Mouse (Mus musculus) stomach, embryonic 16.5 days (tissue): Measurements from ENCODE around the gene Zfp90. TPM values are rescaled to one million over a fixed set of nuclear protein-coding genes. Genes with fewer than 3 reads are reported as not detected.
A peak's percentile ranks its signal among the peaks of the same experiment; 100 is the strongest.

Experiments used
- ATAC-seq: fragments of 200-750 bp; cut with Nextera tagmentation; 2 replicates; pipeline ENCODE4 v1.8.0; 2017; ENCODE audit warnings: moderate number of reproducible peaks, moderate TSS enrichment; ENCODE audit not compliant: insufficient read depth, low FRiP score
- H3K27ac ChIP-seq: fragments of 300-500 bp; sonication (generic); 2 replicates; pipeline ENCODE4 v1.5.1; 2014; ENCODE audit warnings: low read length
- H3K27me3 ChIP-seq: fragments of 300-500 bp; sonication (generic); 2 replicates; pipeline ENCODE4 v1.6.1; 2014; ENCODE audit warnings: low read length, control low read depth, mixed read lengths; ENCODE audit not compliant: control insufficient read depth, insufficient read depth
- H3K36me3 ChIP-seq: fragments of 300-500 bp; sonication (generic); 2 replicates; pipeline ENCODE4 v1.6.1; 2014; ENCODE audit warnings: low read length; ENCODE audit not compliant: control insufficient read depth, insufficient read depth
- H3K4me1 ChIP-seq: fragments of 300-500 bp; sonication (generic); 2 replicates; pipeline ENCODE4 v1.6.1; 2014; ENCODE audit warnings: low read length, control low read depth, mixed read lengths; ENCODE audit not compliant: control insufficient read depth, insufficient read depth
- H3K4me2 ChIP-seq: fragments of 300-500 bp; sonication (generic); 2 replicates; pipeline ENCODE4 v1.6.1; 2014; ENCODE audit warnings: low read depth, low read length, mixed read lengths
- H3K4me3 ChIP-seq: fragments of 300-500 bp; sonication (generic); replicated peaks from 2 replicates; pipeline ENCODE4 v1.5.1; 2014; ENCODE audit warnings: mild to moderate bottlenecking, low read length
- H3K9ac ChIP-seq: fragments of 300-500 bp; sonication (generic); 2 replicates; pipeline ENCODE4 v1.6.1; 2014; ENCODE audit warnings: low read length
- H3K9me3 ChIP-seq: fragments of 300-500 bp; sonication (generic); replicated peaks from 2 replicates; pipeline ENCODE4 v1.6.1; 2016; ENCODE audit warnings: low read length, control low read depth; ENCODE audit not compliant: control insufficient read depth
- WGBS: fragments of 180-500 bp; shearing (Covaris S2); extraction: QIAGEN DNeasy Blood & Tissue Kit; methylation state at CpG from one replicate; pipeline ENCODE4 v1.1.7; 2014; 5-methylcytosine and 5-hydroxymethylcytosine counted together
- polyA plus RNA-seq: library from polyadenylated mRNA; unstranded; fragments of >200 nt; fragmentation: Nextera tagmentation; extraction: Ambion mirVana; gene quantifications from 2 replicates; pipeline ENCODE4 v1.2.1, GENCODE M21; 2015

The Zfp90 gene
- 15.3 and 18.1 TPM in 2 replicates for polyA plus RNA-seq

DNA sequence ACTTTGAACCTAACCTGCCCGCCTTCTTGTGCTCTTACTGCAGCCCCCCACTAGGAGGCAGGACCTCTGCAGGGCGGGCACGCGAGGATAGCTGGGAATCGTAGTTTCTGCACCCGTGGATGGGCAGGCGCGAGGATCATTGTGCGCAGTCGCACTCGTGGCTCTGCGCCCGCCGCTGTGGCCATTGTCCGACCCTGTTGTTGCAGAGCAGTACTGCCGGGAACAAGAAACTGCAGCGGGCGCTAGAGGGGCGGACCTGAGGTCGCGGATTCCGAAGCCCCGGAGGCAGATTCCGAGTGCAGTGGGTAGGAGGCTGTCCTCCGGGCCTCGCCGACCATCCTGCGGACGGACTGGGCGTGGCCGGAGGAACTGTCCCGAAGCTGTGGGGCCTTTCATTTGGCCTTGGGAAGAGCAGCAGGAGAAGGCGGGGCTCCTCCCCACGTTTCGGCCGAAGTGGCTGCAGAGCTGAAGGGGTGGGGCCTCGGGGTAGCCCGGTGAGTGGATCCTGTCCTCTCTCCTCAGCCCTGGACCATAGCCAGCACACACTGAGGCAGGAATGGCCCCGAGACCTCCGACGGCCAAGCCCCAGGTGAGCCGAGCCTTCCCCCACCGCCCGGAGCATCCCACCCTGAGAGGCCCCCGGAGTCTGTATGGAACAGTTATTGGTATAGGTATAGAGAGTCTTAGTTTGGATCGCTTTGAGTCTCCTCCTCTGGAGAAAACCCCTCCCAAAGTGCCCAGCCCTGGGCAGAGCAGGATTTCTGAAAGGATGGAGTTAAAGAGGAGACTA lies at the start of gene Zfp90:
TSS of gene Zfp90 (plus strand) at position 146 of the 790 bp plus-strand sequence.
- no peaks in the 10 kb centered on the region for H3K9me3 ChIP-seq
- peak within 1 kb of the TSS; percentile 91 for H3K9ac ChIP-seq
- H3K4me2 ChIP-seq = peak within 1 kb of the TSS; percentile 69
- no peaks in the 10 kb centered on the region for H3K27me3 ChIP-seq
- under 1% methylated on average over 46 of the region's 46 CpGs for WGBS
- peak; percentile 97 for ATAC-seq
- peak within 1 kb of the TSS; percentile 82 for H3K4me3 ChIP-seq
- H3K4me1 ChIP-seq = peaks cover 7% of the 10 kb centered on the region
- peak within 1 kb of the TSS; percentile 96 for H3K27ac ChIP-seq
- H3K36me3 ChIP-seq = peaks cover 21% of the 10 kb centered on the region

DNA sequence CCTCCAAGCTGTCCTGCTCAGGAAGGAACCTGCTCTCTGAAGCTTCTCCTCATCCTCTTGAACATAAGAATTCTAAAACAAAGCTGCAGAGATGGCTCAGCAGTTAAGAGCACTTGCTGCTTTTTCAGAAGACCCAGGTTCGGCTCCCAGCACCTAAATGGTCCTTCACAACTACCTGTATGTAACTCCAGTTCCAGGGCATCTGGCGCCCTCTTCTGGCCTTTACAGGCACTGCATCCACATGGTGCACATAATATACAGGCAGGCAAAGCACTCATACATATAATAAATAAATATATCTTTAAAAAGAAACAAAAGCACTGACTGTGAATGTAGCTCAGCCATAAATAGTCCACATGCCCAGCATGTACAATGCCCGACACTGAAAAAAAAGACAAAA lies 46.6 kb upstream of the Zfp90 start:
- H3K27ac ChIP-seq = no peak overlapping the region
- no peak overlapping the region for H3K4me3 ChIP-seq
- no peaks in the 10 kb centered on the region for H3K27me3 ChIP-seq
- ATAC-seq = no peak
- H3K4me2 ChIP-seq = no peak overlapping the region
- no peaks in the 10 kb centered on the region for H3K36me3 ChIP-seq
- 65% methylated on average over 3 of the region's 3 CpGs for WGBS
- H3K9me3 ChIP-seq = no peaks in the 10 kb centered on the region
- no peak overlapping the region for H3K9ac ChIP-seq
- no peaks in the 10 kb centered on the region for H3K4me1 ChIP-seq

- no peak for ATAC-seq
- Histone ChIP-seq H3K9ac (no peak overlapping the region), H3K36me3 (no peaks in the 10 kb centered on the region), H3K27me3 (no peaks in the 10 kb centered on the region), H3K27ac (no peak overlapping the region), H3K4me3 (no peak overlapping the region), H3K4me1 (no peaks in the 10 kb centered on the region), H3K9me3 (no peaks in the 10 kb centered on the region), H3K4me2 (no peak overlapping the region)
- 61% methylated on average over 7 of the region's 7 CpGs for WGBS
These were observed 46.1 kb upstream of the Zfp90 start for GRCm38 (mm10) chr8:106369069-106369468.

DNA sequence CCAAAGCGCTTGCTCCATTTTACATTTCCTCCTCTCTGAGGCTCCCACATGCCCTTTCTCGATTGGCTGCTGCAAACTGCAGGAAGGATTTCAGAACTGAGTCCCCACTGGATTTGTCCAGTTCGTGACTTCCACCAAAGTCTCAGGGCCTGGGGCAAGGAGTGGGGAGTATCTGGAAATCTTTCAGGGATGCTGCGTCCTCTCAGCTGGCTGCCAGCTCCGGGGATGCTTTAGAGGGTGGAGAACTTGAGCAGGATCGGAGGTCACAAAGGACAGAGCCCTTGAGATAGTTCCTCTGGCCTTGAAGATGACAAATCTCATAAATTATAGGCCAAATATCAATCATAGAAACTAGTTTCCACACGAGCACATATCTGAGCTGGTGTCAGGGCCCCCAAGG lies 39.2 kb upstream of the Zfp90 start:
- no peaks in the 10 kb centered on the region for H3K9me3 ChIP-seq
- 60% methylated on average over 7 of the region's 7 CpGs for WGBS
- ATAC-seq = no peak

GRCm38 (mm10) chr8:106376862-106377261 lies 38.3 kb upstream of the Zfp90 start:
- no peak overlapping the region for H3K4me3 ChIP-seq
- no peaks in the 10 kb centered on the region for H3K27me3 ChIP-seq
- H3K9me3 ChIP-seq = no peaks in the 10 kb centered on the region
- H3K9ac ChIP-seq = no peak overlapping the region
- 37% methylated on average over 9 of the region's 9 CpGs for WGBS
- H3K4me2 ChIP-seq = no peak overlapping the region
- no peak for ATAC-seq
- H3K36me3 ChIP-seq = no peaks in the 10 kb centered on the region
- no peak overlapping the region for H3K27ac ChIP-seq
- peaks cover 5% of the 10 kb centered on the region; the same call in 1 of the 2 replicates for H3K4me1 ChIP-seq

More for the DNA sequence above, 39.2 kb upstream of the Zfp90 start:
- H3K4me3 ChIP-seq = no peak overlapping the region
- H3K4me2 ChIP-seq = no peak overlapping the region
- H3K4me1 ChIP-seq = peaks cover 5% of the 10 kb centered on the region; the same call in 1 of the 2 replicates
- H3K27me3 ChIP-seq = no peaks in the 10 kb centered on the region
- no peak overlapping the region for H3K9ac ChIP-seq
- H3K27ac ChIP-seq = no peak overlapping the region
- H3K36me3 ChIP-seq = no peaks in the 10 kb centered on the region

DNA sequence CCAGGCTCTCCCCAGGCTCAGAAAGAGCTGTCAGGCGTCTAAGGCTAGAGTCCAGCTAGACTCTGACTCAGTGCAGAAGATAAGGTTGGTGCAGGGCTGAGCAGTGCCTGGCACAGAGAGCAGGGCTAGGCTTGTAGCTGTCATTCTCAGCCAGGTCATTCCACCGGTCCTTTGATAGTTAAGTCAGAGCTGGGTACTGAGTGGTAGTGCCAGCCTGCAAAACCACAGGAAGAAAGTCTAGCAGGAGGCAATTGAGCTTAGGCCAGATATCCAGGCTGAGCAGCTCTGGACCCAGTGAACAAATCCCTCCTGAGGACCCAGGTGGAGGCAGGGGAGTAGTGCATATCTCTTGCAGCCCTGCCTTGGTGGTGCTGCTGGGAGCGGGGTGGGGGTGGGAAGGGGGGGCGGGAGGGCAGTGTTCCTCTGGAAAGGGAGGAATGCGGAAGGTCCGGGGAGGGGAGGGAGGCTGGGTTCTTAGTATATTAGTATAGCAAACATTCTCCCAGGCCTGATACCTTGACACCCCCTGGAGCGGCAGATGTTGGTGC lies 36.6 kb upstream of the Zfp90 start:
- ATAC-seq = peak; percentile 93
- H3K27ac ChIP-seq = peak overlapping the region; percentile 66
- WGBS = 41% methylated on average over 6 of the region's 7 CpGs

DNA sequence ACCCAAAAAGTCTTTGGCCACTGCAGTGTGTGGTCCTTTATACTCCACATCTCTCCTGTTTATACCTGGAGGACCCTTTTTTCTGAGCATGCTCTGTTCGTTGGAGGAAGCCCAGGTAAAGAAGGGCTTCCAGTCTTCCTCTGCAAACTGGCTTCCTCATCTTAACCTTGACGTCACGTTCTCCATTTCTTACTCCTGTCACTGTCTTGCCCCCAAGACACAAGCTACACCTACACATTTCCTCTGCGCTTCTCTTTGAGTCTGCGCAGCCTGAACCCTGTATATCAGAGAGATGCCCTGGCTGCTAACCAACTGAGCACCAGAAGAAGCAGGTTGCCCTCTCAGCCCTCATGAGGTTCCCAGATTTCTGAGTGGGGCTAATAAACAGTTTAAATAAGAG lies 35.8 kb upstream of the Zfp90 start:
- no peaks in the 10 kb centered on the region for H3K9me3 ChIP-seq
- 77% methylated on average over 5 of the region's 5 CpGs for WGBS
- no peak overlapping the region for H3K9ac ChIP-seq
- H3K4me2 ChIP-seq = no peak overlapping the region
- no peaks in the 10 kb centered on the region for H3K36me3 ChIP-seq
- peak overlapping the region; percentile 14; the same call in 1 of the 2 replicates for H3K27ac ChIP-seq
- H3K4me1 ChIP-seq = peaks cover 5% of the 10 kb centered on the region
- ATAC-seq = no peak
- H3K27me3 ChIP-seq = no peaks in the 10 kb centered on the region
- H3K4me3 ChIP-seq = no peak overlapping the region

More for the DNA sequence above, 36.6 kb upstream of the Zfp90 start:
- Histone ChIP-seq H3K9me3 (no peaks in the 10 kb centered on the region), H3K4me2 (no peak overlapping the region), H3K27me3 (no peaks in the 10 kb centered on the region), H3K4me3 (no peak overlapping the region), H3K36me3 (no peaks in the 10 kb centered on the region), H3K9ac (no peak overlapping the region), H3K4me1 (peaks cover 5% of the 10 kb centered on the region)

- no peak overlapping the region for H3K27ac ChIP-seq
- WGBS = 78% methylated on average over 6 of the region's 6 CpGs
- no peak overlapping the region for H3K9ac ChIP-seq
- no peaks in the 10 kb centered on the region for H3K27me3 ChIP-seq
- H3K4me3 ChIP-seq = no peak overlapping the region
- peaks cover 5% of the 10 kb centered on the region for H3K4me1 ChIP-seq
- H3K36me3 ChIP-seq = no peaks in the 10 kb centered on the region
- H3K4me2 ChIP-seq = no peak overlapping the region
- no peaks in the 10 kb centered on the region for H3K9me3 ChIP-seq
- no peak for ATAC-seq
These were observed 34.1 kb upstream of the Zfp90 start for GRCm38 (mm10) chr8:106381026-106381425.

DNA sequence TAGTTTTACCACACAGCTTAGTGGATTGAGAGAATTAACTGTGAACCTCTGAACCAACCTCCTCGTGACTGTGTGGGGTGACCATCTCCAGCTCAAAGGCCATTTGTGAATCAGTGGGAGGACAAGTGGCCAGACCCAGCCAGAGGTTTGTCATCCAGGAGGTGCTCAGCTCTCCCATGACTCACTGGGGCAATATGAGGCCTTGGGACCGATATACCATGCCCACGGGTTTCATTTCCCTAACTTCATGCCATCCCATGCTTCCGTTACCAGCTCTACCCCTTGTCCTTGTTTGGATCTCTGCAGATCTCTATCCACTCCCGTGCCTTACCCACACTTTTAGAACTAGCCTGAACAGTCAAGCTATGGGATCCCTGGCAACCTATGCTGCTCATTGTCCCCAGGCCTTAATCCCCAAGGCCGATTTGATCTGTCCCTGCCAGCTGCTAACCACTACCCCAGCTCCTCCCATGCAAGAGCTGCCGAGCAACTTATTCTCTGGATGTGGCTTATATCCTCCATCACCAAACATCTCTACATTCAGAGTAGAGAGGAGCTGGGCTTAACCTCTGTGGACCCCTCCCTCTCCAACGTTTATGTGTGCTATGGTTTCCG lies 27.2 kb upstream of the Zfp90 start:
- Histone ChIP-seq H3K9me3 (no peaks in the 10 kb centered on the region), H3K27ac (no peak overlapping the region), H3K36me3 (no peaks in the 10 kb centered on the region), H3K4me2 (no peak overlapping the region), H3K9ac (no peak overlapping the region), H3K4me3 (no peak overlapping the region), H3K27me3 (no peaks in the 10 kb centered on the region), H3K4me1 (no peaks in the 10 kb centered on the region; the same call in 1 of the 2 replicates)
- WGBS = 76% methylated on average over 9 of the region's 9 CpGs
- no peak for ATAC-seq
